Mouse (Mus musculus) left cerebral cortex, adult 18-20 months (tissue): ENCODE results near the gene Celsr1. TPM values are rescaled to one million over a fixed set of nuclear protein-coding genes. Genes with fewer than 3 reads are reported as not detected.

ENCODE experiments used
- DNase-seq, 2 experiments: peaks; one replicate each; pipeline ENCODE4 v3.0.0; 2021 to 2022; ENCODE audit warnings: low spot score in 2 of 2, mixed read lengths in 1 of 2
- total RNA-seq, 2 experiments: library from RNA; stranded (reverse); gene quantifications; 2 replicates each; pipeline ENCODE4 v1.2.3; 2021

Celsr1 gene
- total RNA-seq, 2 experiments from 2014 or later: 4.3 to 5.3 TPM

- no peak for DNase-seq
Measured at GRCm38 (mm10) chr15:85966032-85966431, 67.5 kb downstream of the Celsr1 start.

- DNase-seq: no peak
Measured at GRCm38 (mm10) chr15:85963279-85963840, 70.2 kb downstream of the Celsr1 start.

GRCm38 (mm10) chr15:85962691-85963090 lies 70.9 kb downstream of the Celsr1 start:
- DNase-seq: no peak

- no peak for DNase-seq
Measured at GRCm38 (mm10) chr15:85961651-85962050, 71.9 kb downstream of the Celsr1 start.

- no peak for DNase-seq
Measured at GRCm38 (mm10) chr15:85961131-85961530, 72.4 kb downstream of the Celsr1 start.

GRCm38 (mm10) chr15:85956202-85956601 lies 77.4 kb downstream of the Celsr1 start:
- no peak for DNase-seq

- DNase-seq: no peak
Measured at GRCm38 (mm10) chr15:85953458-85953857, 80.1 kb downstream of the Celsr1 start.

- DNase-seq: no peak
Measured at GRCm38 (mm10) chr15:85949421-85950164, 84.0 kb downstream of the Celsr1 start.

GRCm38 (mm10) chr15:85947967-85948366 lies 85.6 kb downstream of the Celsr1 start:
- DNase-seq: no peak

GRCm38 (mm10) chr15:85947541-85947940 lies 86.0 kb downstream of the Celsr1 start:
- no peak for DNase-seq

- DNase-seq: no peak
Measured at GRCm38 (mm10) chr15:85935627-85936049, 97.9 kb downstream of the Celsr1 start.

GRCm38 (mm10) chr15:85928161-85928560 lies 105.4 kb downstream of the Celsr1 start:
- no peak for DNase-seq

- no peak for DNase-seq
Measured at GRCm38 (mm10) chr15:85921855-85922254, 111.7 kb downstream of the Celsr1 start.

GRCm38 (mm10) chr15:85919892-85920248 lies 113.7 kb downstream of the Celsr1 start:
- DNase-seq: no peak

- DNase-seq: no peak
Measured at GRCm38 (mm10) chr15:85919191-85919891, 114.2 kb downstream of the Celsr1 start.

GRCm38 (mm10) chr15:85913605-85914004 lies 120.0 kb downstream of the Celsr1 start:
- DNase-seq: peak in 1 of 2 experiments; percentile 43

- no peak for DNase-seq
Measured at GRCm38 (mm10) chr15:85909931-85910330, 123.6 kb downstream of the Celsr1 start.

GRCm38 (mm10) chr15:85909492-85909829 lies 124.1 kb downstream of the Celsr1 start:
- DNase-seq: no peak

GRCm38 (mm10) chr15:85908660-85909491 lies 124.7 kb downstream of the Celsr1 start:
- DNase-seq: no peak

- DNase-seq: no peak
Measured at GRCm38 (mm10) chr15:85903826-85904225, 129.8 kb downstream of the Celsr1 start.

- no peak for DNase-seq
Measured at GRCm38 (mm10) chr15:85902505-85902904, 131.1 kb downstream of the Celsr1 start.
